Mouse (Mus musculus): ENCODE results near the gene Trim68.
A peak's percentile ranks its signal among the peaks of the same experiment; 100 is the strongest.
"Not testable (repeated sequence)": the region's sequence is repeated elsewhere in the genome, so short reads cannot be mapped to it uniquely, and the experiment has no call there.

Trim68 gene

GRCm38 (mm10) chr7:102686944-102687501, at the start of gene Trim68:
TSS of gene Trim68 (minus strand) at chr7:102687327.
- ATAC-seq (ENCODE audit: insufficient number of reproducible peaks, low FRiP score, low TSS enrichment): peak; percentile 86

GRCm38 (mm10) chr7:102733793-102734192, 46.7 kb upstream of the Trim68 start:
- ATAC-seq (ENCODE audit: insufficient number of reproducible peaks, low FRiP score, low TSS enrichment): no peak

- no peak for ATAC-seq (ENCODE audit: insufficient number of reproducible peaks, low FRiP score, low TSS enrichment)
Measured at GRCm38 (mm10) chr7:102727391-102727790, 40.3 kb upstream of the Trim68 start, which contains the start of gene Olfr559. TSS of gene Olfr559 (minus strand) at chr7:102727491.

GRCm38 (mm10) chr7:102718970-102719369, 31.8 kb upstream of the Trim68 start, which contains the start of gene Olfr33:
TSS of gene Olfr33 (minus strand) at chr7:102719070.
- ATAC-seq (ENCODE audit: insufficient number of reproducible peaks, low FRiP score, low TSS enrichment): no peak

- no peak for ATAC-seq (ENCODE audit: insufficient number of reproducible peaks, low FRiP score, low TSS enrichment)
Measured at GRCm38 (mm10) chr7:102701915-102702314, 14.8 kb upstream of the Trim68 start, which contains the start of gene Olfr558. TSS of gene Olfr558 (plus strand) at chr7:102702215.

GRCm38 (mm10) chr7:102698461-102698860, 11.3 kb upstream of the Trim68 start:
- ATAC-seq (ENCODE audit: insufficient number of reproducible peaks, low FRiP score, low TSS enrichment): no peak

GRCm38 (mm10) chr7:102695358-102696125, 8.4 kb upstream of the Trim68 start, which contains the start of gene Olfr557:
TSS of gene Olfr557 (plus strand) at chr7:102695910.
- ATAC-seq (ENCODE audit: insufficient number of reproducible peaks, low FRiP score, low TSS enrichment): no peak

- ATAC-seq (ENCODE audit: insufficient number of reproducible peaks, low FRiP score, low TSS enrichment): no peak
Measured at GRCm38 (mm10) chr7:102681916-102682315, 5.2 kb downstream of the Trim68 start.

GRCm38 (mm10) chr7:102676225-102676624, 10.9 kb downstream of the Trim68 start:
- no peak for ATAC-seq (ENCODE audit: insufficient number of reproducible peaks, low FRiP score, low TSS enrichment)

GRCm38 (mm10) chr7:102665378-102665777, 21.7 kb downstream of the Trim68 start:
- ATAC-seq (ENCODE audit: insufficient number of reproducible peaks, low FRiP score, low TSS enrichment): no peak

GRCm38 (mm10) chr7:102664599-102664998, 22.5 kb downstream of the Trim68 start, which contains the start of gene Olfr556:
TSS of gene Olfr556 (plus strand) at chr7:102664899.
- ATAC-seq (ENCODE audit: insufficient number of reproducible peaks, low FRiP score, low TSS enrichment): no peak

GRCm38 (mm10) chr7:102658523-102658922, 28.6 kb downstream of the Trim68 start, which contains the start of gene Olfr555:
TSS of gene Olfr555 (plus strand) at chr7:102658823.
- ATAC-seq (ENCODE audit: insufficient number of reproducible peaks, low FRiP score, low TSS enrichment): no peak

GRCm38 (mm10) chr7:102644945-102645344, 42.2 kb downstream of the Trim68 start:
- not testable (repeated sequence) for ATAC-seq (ENCODE audit: insufficient number of reproducible peaks, low FRiP score, low TSS enrichment)

- no peak for ATAC-seq (ENCODE audit: insufficient number of reproducible peaks, low FRiP score, low TSS enrichment)
Measured at GRCm38 (mm10) chr7:102638132-102638531, 49.0 kb downstream of the Trim68 start, which contains the start of gene Olfr554. TSS of gene Olfr554 (plus strand) at chr7:102638432.

- no peak for ATAC-seq (ENCODE audit: insufficient number of reproducible peaks, low FRiP score, low TSS enrichment)
Measured at GRCm38 (mm10) chr7:102636665-102637064, 50.5 kb downstream of the Trim68 start.

Measured in cerebellum, adult (tissue).